ENCODE assay signal across 8 mouse cellular contexts in genomic region chr15:37099927-37100766, GRCm38 (mm10).
DNase-seq lines count a peak whose midpoint lies in the region; ATAC-seq and TF ChIP-seq lines count a peak whose summit lies in the region.

No protein-coding gene starts in this region.

- H3K9me3 ChIP-seq in forebrain, embryonic 14.5 days (replicated peaks; ENCODE audit: control insufficient read depth, low read length), result no peaks in the 10 kb centered on the region
- H3K9me3 ChIP-seq in midbrain, embryonic 10.5 days (replicated peaks), result no peaks in the 10 kb centered on the region

- no peak overlapping the region for H3K4me3 ChIP-seq in forebrain, embryonic 14.5 days (ENCODE audit: low read depth, low read length)
- peak overlapping the region; percentile 42 for H3K4me3 ChIP-seq in midbrain, embryonic 10.5 days
- no peak overlapping the region for H3K4me3 ChIP-seq in spleen, adult 2 months (ENCODE audit: extremely low read depth, insufficient read depth, insufficient read length)

- ATAC-seq in forebrain, embryonic 14.5 days, result peak; percentile 92

- DNase-seq in gastrocnemius, postnatal 10 days, result peak; percentile 34
- no peak for DNase-seq in gastrocnemius, postnatal 25 days
- peak; percentile 43 for DNase-seq in cerebellum, adult 11 months
- peak; percentile 73 for DNase-seq in forebrain, embryonic 14.5 days (ENCODE audit: low spot score)
- DNase-seq in induced T-regulatory cell, adult 2 months (ENCODE audit: low read depth), result peak; percentile 78
- DNase-seq in left cerebral cortex, postnatal 36 days (ENCODE audit: low spot score in 2 of 2), result peak; percentile 49 to 56
- peak; percentile 60 for DNase-seq in midbrain, embryonic 10.5 days (ENCODE audit: low spot score)
- DNase-seq in spleen, adult 2 months (ENCODE audit: low read depth in 1 of 2, low spot score in 2 of 2), result peak; percentile 35 to 42

- H3K9ac ChIP-seq in forebrain, embryonic 14.5 days (ENCODE audit: low read length), result no peak overlapping the region

- 45% methylated on average over 17 of the region's 17 CpGs for WGBS in forebrain, embryonic 14.5 days
- WGBS in midbrain, embryonic 10.5 days, result 46% methylated on average over 17 of the region's 17 CpGs
- 47% methylated on average over 17 of the region's 17 CpGs for WGBS in spleen, adult 2 months

- intact Hi-C loops in left cerebral cortex, postnatal 36 days (cut with DNase I), result loop anchor here (5.0 kb wide), 2 partner anchors 93 to 383 kb away; partner anchors contain the start of gene Zfp706

- no peak for TF ChIP-seq POLR2A in spleen, adult 2 months (IDR thresholded peaks at IDR 0.05; ENCODE audit: low read depth, low read length)

- no peaks in the 10 kb centered on the region for H3K4me1 ChIP-seq in forebrain, embryonic 14.5 days (ENCODE audit: control insufficient read depth, insufficient read depth, low read length)
- H3K4me1 ChIP-seq in midbrain, embryonic 10.5 days, result peaks cover 6% of the 10 kb centered on the region
- no peaks in the 10 kb centered on the region for H3K4me1 ChIP-seq in spleen, adult 2 months (ENCODE audit: control insufficient read depth, insufficient read depth, insufficient read length)

- peak; percentile 36; the same call in 1 of the 2 replicates for TF ChIP-seq CTCF in spleen, adult 2 months (IDR thresholded peaks at IDR 0.05; ENCODE audit: extremely low read depth, insufficient read depth, insufficient read length, insufficient replicate concordance)

- H3K27me3 ChIP-seq in forebrain, embryonic 14.5 days (replicated peaks; ENCODE audit: control insufficient read depth, insufficient read depth, low read length), result no peaks in the 10 kb centered on the region
- H3K27me3 ChIP-seq in midbrain, embryonic 10.5 days (ENCODE audit: low read depth, poor library complexity, severe bottlenecking), result no peaks in the 10 kb centered on the region
- H3K27me3 ChIP-seq in spleen, adult 2 months (ENCODE audit: control insufficient read depth, insufficient read depth, low read length), result no peaks in the 10 kb centered on the region

- H3K27ac ChIP-seq in forebrain, embryonic 14.5 days (ENCODE audit: low read depth, low read length), result no peak overlapping the region
- no peak overlapping the region for H3K27ac ChIP-seq in midbrain, embryonic 10.5 days (replicated peaks)
- no peak overlapping the region for H3K27ac ChIP-seq in spleen, adult 2 months (ENCODE audit: insufficient read depth, low read length)

- no peaks in the 10 kb centered on the region for H3K36me3 ChIP-seq in forebrain, embryonic 14.5 days (ENCODE audit: control insufficient read depth, insufficient read depth, low read length)
- H3K36me3 ChIP-seq in midbrain, embryonic 10.5 days, result no peaks in the 10 kb centered on the region
- H3K36me3 ChIP-seq in spleen, adult 2 months (ENCODE audit: control insufficient read depth, insufficient read depth, low read length), result no peaks in the 10 kb centered on the region

- H3K4me2 ChIP-seq in forebrain, embryonic 14.5 days (ENCODE audit: low read length), result peak overlapping the region; percentile 42
